Mouse (Mus musculus): ENCODE measurements around the gene Egln1. TPM values are rescaled to one million over a fixed set of nuclear protein-coding genes. Genes with fewer than 3 reads are reported as not detected.

Gene Egln1
- polyA plus RNA-seq, 1 experiment from 2014 or later: 14.4 TPM

DNA sequence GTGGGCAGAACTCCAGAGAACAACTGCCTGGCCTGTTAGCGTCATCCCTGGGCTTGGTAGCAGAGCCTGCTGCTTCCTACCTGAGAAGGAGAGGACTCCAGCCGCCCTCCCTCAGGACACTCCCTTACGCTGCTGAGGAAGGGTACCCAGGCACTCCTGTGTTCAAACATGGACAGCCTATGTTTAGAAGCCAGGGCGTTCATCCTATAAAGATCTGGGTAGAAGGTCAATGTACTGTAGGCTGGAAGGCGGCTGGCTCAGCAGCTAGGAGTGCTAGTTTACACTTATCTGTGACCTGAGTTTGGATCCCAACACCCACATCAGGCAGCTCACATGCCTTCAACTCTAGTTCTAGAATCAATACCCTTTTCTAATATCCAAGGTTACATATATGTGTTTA lies 14.1 kb upstream of the Egln1 start:
- H3K9ac ChIP-seq: no peak overlapping the region
- no peak overlapping the region for H3K4me2 ChIP-seq (replicated peaks)
- H3K27me3 ChIP-seq (replicated peaks): no peaks in the 10 kb centered on the region
- no peak overlapping the region for H3K4me3 ChIP-seq (replicated peaks)
- no peak for ATAC-seq
- peaks cover 16% of the 10 kb centered on the region; the same call in 1 of the 2 replicates for H3K4me1 ChIP-seq (replicated peaks)
- WGBS: 74% methylated on average over 5 of the region's 5 CpGs
- H3K36me3 ChIP-seq: no peaks in the 10 kb centered on the region
- H3K9me3 ChIP-seq: no peaks in the 10 kb centered on the region
- no peak overlapping the region for H3K27ac ChIP-seq

DNA sequence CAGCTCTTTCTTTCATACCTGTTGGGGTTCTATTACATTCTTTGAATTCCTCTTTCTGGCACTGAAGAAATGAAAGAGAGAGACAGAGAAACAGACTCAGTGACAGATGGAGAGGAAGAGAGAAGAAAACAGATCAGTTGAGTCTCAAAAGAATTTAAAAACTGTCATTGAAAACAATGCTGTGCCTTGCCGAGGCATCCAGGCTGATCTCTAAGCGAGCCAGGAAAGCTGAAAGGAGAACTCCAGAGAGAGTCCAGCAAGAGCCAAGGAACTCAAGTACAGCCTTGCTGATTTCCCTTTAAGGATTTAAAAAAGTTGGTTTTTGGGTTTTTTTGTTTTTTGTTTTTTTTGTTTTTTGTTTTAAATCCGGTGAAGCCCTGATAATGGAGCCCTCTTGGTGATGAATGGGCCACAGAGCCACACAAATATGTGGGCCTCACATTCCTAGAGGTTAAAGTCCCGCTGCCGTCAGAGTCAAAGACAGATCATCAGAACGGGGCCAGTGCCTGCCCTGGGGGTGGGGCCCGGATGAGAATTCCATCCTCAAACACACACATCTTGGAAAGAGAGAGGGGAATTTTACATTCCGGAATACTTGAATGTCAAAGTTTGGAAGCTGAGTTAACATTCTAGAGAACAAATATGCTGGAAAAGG lies 11.2 kb upstream of the Egln1 start:
- peak; percentile 64; the same call in 1 of the 2 replicates for ATAC-seq
- Histone ChIP-seq H3K27me3 (replicated peaks) (no peaks in the 10 kb centered on the region), H3K36me3 (no peaks in the 10 kb centered on the region), H3K4me1 (replicated peaks) (peaks cover 16% of the 10 kb centered on the region; the same call in 1 of the 2 replicates), H3K9me3 (no peaks in the 10 kb centered on the region), H3K9ac (no peak overlapping the region), H3K4me3 (replicated peaks) (no peak overlapping the region), H3K27ac (0 out of 2 replicates have a peak overlapping the region, but pooled peaks have one; percentile 1), H3K4me2 (replicated peaks) (0 out of 2 replicates have a peak overlapping the region, but pooled peaks have one; percentile 3)
- 16% methylated on average over 8 of the region's 8 CpGs for WGBS

DNA sequence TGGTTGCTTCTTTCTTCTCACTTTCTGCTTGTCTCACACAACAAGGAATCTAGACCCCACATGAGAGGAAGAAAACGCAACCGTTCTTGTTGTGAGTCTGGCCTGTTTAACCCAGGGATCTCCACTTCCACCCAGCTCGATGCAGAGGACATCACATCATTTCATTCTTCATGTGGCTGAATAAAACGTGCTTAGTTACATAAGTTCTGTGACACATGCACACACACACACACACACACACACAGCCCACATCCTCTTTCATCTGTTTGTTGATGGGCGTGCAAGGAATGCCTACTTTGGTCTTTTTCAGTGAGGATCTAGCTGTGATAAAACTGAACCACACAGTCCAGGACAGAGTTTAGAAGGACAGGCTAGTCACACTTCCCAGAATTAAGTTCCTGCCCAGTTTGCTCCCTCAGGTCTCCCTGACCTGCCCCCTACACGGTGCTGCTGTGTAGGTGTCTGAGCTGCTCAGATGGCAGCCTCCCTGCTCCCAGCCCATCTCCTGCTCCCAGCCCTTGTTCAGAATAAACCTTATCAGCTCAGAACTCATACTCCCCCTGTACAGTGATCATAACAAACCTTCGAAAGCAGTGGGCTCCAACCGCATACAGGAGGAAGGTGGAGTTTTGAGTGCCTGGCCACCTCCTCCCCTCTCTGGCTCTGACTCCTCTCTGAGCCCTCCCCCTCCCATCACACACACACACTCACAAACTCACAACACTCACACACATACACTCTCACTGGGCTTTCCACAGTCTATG lies 10.5 kb upstream of the Egln1 start:
- peak overlapping the region; percentile 1; the same call in 1 of the 2 replicates for H3K27ac ChIP-seq
- no peaks in the 10 kb centered on the region for H3K9me3 ChIP-seq
- no peak overlapping the region for H3K4me3 ChIP-seq (replicated peaks)
- 47% methylated on average over 8 of the region's 8 CpGs for WGBS
- no peaks in the 10 kb centered on the region for H3K27me3 ChIP-seq (replicated peaks)
- no peak overlapping the region for H3K9ac ChIP-seq
- peaks cover 17% of the 10 kb centered on the region; the same call in 1 of the 2 replicates for H3K4me1 ChIP-seq (replicated peaks)
- no peaks in the 10 kb centered on the region for H3K36me3 ChIP-seq
- peak; percentile 29; the same call in 1 of the 2 replicates for ATAC-seq
- no peak overlapping the region for H3K4me2 ChIP-seq (replicated peaks)

DNA sequence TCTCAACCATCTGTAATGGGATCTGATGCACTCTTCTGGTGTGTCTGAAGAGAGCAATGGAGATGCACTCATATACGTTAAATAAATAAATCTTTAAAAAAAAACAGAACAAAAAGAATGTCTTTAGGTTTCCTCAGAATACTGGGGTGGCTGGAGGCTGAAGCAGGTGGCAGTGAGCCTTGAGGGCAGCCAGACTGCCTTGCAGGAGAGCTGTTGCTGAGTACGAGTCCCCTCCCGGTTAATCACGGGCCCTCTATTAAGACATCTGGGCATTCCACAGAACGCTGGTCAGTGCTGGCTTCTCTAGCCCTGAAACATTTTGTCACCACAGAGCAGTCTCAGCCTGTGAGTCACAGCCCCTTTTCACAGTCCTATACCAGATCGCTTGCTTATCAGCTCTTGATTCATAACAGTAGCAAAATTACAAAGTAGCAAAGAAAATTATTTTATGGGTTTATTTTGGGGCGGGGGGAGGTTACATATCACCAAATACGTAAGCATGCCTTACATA lies 5.5 kb upstream of the Egln1 start:
- Histone ChIP-seq H3K9ac (no peak overlapping the region), H3K9me3 (no peaks in the 10 kb centered on the region), H3K4me2 (replicated peaks) (no peak overlapping the region), H3K4me3 (replicated peaks) (no peak overlapping the region), H3K36me3 (no peaks in the 10 kb centered on the region), H3K4me1 (replicated peaks) (peaks cover 13% of the 10 kb centered on the region), H3K27ac (no peak overlapping the region), H3K27me3 (replicated peaks) (no peaks in the 10 kb centered on the region)
- no peak for ATAC-seq
- 63% methylated on average over 8 of the region's 8 CpGs for whole genome bisulfite sequencing

DNA sequence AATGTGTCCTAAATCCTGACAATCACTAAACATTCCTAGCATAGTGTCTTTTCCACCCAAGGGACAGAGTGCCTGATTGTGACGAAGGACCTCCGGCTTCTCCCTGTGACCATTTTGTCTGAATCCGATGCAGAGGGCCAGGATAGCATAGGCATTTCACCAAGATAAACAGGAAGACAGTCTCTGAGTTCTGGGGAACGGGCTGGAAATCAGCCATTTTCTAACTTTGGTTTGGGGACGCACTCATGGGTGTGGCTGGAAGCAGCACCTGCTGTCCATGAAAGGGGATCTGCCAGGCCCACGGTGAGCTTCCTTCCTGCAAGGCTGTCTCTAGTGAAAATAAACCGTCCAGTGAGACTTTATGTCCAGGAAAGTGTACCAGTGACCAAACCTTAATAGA lies 4.1 kb upstream of the Egln1 start:
- no peak overlapping the region for H3K27ac ChIP-seq
- H3K4me1 ChIP-seq (replicated peaks): peaks cover 11% of the 10 kb centered on the region
- ATAC-seq: no peak
- no peaks in the 10 kb centered on the region for H3K27me3 ChIP-seq (replicated peaks)
- WGBS: 75% methylated on average over 7 of the region's 7 CpGs
- no peak overlapping the region for H3K4me2 ChIP-seq (replicated peaks)
- H3K9me3 ChIP-seq: no peaks in the 10 kb centered on the region
- no peaks in the 10 kb centered on the region for H3K36me3 ChIP-seq
- H3K9ac ChIP-seq: no peak overlapping the region
- H3K4me3 ChIP-seq (replicated peaks): no peak overlapping the region

DNA sequence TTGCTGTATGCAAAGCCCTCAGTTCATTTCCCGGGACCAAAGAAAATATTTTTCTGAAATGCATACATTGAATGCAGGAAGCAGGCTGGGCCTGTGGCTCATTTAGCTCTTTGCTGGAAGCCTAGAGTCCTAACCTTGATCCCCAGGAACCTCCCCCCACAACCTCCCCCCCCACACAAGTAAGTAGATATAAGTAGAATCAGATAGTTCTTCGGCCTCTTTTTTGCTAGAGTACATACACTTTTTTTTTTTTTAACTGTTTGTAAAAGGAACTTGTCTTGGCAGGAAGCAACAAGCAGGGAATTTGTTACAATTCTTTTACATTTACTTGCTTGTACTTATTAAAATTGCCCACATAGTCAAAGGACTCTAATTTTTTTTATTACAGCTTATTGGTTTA lies 1.7 kb upstream of the Egln1 start:
- Histone ChIP-seq H3K36me3 (no peaks in the 10 kb centered on the region), H3K27me3 (replicated peaks) (no peaks in the 10 kb centered on the region), H3K4me3 (replicated peaks) (peak overlapping the region; percentile 82), H3K4me1 (replicated peaks) (peaks cover 25% of the 10 kb centered on the region), H3K27ac (0 out of 2 replicates have a peak overlapping the region, but pooled peaks have one; percentile 98), H3K9me3 (no peaks in the 10 kb centered on the region), H3K9ac (peak overlapping the region; percentile 30), H3K4me2 (replicated peaks) (peak overlapping the region; percentile 80)
- WGBS: 62% methylated on average over 2 of the region's 2 CpGs
- no peak for ATAC-seq

DNA sequence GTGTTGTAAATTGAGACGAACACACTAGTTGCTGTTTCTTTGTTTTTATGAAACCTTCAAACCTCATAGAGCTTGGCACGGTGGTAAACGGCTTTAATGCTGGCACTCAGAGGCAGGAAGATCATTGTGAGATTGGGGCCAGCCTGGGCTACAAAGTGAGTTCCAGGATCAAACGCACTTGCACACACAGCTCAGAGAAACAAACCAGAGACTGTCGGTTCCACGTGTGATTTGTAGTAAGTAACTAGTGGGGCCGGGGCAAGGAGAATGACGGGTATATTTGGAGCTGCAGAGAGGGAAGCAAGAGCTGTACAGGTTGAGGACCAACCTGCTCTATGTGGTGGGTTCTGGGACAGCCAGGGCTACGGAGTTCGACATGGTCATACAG lies 939 bp upstream of the Egln1 start:
- peaks cover 29% of the 10 kb centered on the region for H3K4me1 ChIP-seq (replicated peaks)
- peak overlapping the region; percentile 95 for H3K9ac ChIP-seq
- H3K36me3 ChIP-seq: no peaks in the 10 kb centered on the region
- no peaks in the 10 kb centered on the region for H3K9me3 ChIP-seq
- peak overlapping the region; percentile 98 for H3K27ac ChIP-seq
- H3K27me3 ChIP-seq (replicated peaks): no peaks in the 10 kb centered on the region
- H3K4me3 ChIP-seq (replicated peaks): peak overlapping the region; percentile 82
- WGBS: 15% methylated on average over 10 of the region's 10 CpGs
- H3K4me2 ChIP-seq (replicated peaks): peak overlapping the region; percentile 80
- ATAC-seq: no peak

DNA sequence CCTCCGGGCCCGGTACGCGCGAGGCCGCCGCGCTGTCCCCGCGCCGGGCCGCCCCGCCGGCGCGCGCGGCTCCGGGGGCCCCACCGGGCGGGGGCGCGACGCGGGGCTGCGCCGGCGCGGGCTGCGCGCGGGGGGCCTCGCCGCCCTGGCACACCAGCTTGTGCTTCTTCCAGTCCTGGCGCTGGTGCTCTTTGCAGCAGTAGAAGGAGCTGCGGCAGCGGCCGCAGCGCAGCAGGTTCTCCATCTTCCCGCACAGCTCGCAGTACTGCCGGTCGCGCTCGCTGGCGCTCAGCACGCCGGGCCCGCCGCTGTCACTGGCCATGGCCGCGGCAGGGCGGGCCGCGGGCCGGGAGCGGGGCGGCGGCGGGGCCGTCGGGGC lies 402 bp downstream of the Egln1 start:
- Histone ChIP-seq H3K4me1 (replicated peaks) (peaks cover 32% of the 10 kb centered on the region), H3K36me3 (no peaks in the 10 kb centered on the region), H3K4me3 (replicated peaks) (peak overlapping the region; percentile 82), H3K27me3 (replicated peaks) (no peaks in the 10 kb centered on the region), H3K9me3 (no peaks in the 10 kb centered on the region), H3K4me2 (replicated peaks) (peak overlapping the region; percentile 80), H3K9ac (peak overlapping the region; percentile 95), H3K27ac (peak overlapping the region; percentile 98)
- peak; percentile 43; the same call in 1 of the 2 replicates for ATAC-seq
- under 1% methylated on average over 61 of the region's 62 CpGs for WGBS

DNA sequence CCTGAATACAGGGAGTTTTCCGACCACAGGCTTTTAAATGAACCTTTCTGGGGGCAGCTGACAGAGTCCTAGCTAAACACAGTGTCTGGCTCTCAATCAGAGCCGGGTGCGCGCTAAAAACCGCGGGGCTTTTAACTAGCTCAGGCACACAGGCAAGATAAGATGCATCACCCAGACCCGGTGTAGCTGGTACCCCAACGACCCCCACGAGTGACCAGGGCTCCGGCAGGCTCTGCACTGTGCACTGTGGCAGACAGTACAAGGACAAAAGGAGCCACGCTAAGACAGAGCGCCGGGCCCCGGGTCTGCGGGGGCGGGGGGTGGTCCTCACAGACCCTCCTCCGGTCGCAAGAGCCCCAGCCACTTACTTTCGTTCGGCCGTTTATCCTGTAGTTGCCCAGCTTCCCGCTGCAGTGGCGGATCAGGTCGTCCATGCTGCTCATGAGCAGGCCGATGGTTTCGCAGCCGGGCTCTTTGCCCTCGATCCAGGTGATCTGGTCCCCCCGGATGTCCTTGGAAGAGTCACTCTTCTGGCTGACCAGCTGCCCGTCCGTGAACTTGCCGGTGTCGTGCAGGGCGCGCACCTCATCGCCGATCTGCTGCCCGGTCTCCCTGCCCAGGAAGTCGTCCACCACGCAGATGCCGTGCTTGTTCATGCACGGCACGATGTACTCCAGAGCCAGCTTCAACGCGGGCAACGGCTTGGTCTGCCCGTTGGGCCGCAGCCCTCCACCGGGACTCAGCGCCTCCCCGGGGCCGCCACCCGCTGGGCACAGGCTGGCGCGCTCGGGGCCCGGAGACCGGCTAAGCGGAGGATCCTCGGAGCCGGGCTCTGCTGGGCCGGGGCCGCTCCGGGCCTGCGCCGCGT lies 1.0 kb downstream of the Egln1 start:
- H3K9me3 ChIP-seq: no peaks in the 10 kb centered on the region
- no peaks in the 10 kb centered on the region for H3K27me3 ChIP-seq (replicated peaks)
- peak overlapping the region; percentile 98 for H3K27ac ChIP-seq
- peak; percentile 16 for ATAC-seq
- peak overlapping the region; percentile 80 for H3K4me2 ChIP-seq (replicated peaks)
- WGBS: under 1% methylated on average over 67 of the region's 67 CpGs
- no peaks in the 10 kb centered on the region for H3K36me3 ChIP-seq
- H3K9ac ChIP-seq: peak overlapping the region; percentile 95
- peaks cover 32% of the 10 kb centered on the region for H3K4me1 ChIP-seq (replicated peaks)
- H3K4me3 ChIP-seq (replicated peaks): peak overlapping the region; percentile 82

DNA sequence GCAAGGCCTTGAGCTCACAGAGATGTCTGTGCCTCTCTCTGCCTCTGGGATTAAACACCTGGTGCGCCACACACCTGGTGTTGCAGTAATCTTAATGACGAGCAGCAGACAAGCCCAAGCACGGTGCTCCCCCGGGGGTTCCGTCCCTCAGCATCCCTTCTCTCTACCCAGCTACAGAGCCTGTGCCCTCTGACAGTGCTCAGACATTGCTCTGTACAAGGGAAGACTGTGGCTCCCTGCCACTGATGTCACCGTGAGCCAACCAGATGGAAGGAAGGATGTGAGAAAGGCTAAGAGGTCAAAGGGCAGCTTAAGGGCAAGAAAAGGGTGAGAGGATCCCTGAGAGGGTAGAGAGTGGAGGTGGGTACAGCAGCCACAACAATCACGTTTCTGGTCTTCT lies 4.7 kb downstream of the Egln1 start:
- 57% methylated on average over 7 of the region's 7 CpGs for WGBS
- no peak overlapping the region for H3K9ac ChIP-seq
- peaks cover 23% of the 10 kb centered on the region for H3K4me1 ChIP-seq (replicated peaks)
- no peak for ATAC-seq
- H3K36me3 ChIP-seq: peaks cover 7% of the 10 kb centered on the region; the same call in 1 of the 2 replicates
- no peaks in the 10 kb centered on the region for H3K9me3 ChIP-seq
- no peaks in the 10 kb centered on the region for H3K27me3 ChIP-seq (replicated peaks)
- no peak overlapping the region for H3K27ac ChIP-seq
- no peak overlapping the region for H3K4me2 ChIP-seq (replicated peaks)
- no peak overlapping the region for H3K4me3 ChIP-seq (replicated peaks)

DNA sequence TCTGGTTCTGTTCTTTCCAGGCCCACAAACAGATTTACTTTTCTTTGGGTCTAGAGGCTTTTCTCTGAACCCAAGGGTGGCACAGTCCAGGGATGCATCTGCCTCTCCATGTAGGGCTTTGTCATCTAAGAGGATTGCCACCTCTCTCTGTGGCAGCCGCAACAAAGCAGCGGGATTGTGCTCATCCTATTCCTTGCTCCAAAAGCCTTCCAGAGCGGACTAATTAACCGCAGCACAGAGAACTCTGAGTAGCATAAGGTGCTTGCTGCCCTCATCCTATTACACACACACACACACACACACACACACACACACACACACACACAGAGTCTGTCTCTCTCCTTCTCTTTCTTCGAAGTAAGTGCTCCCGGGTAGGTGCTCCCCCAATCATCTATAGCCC lies 5.3 kb downstream of the Egln1 start:
- ATAC-seq: no peak
- WGBS: 92% methylated on average over 6 of the region's 6 CpGs

DNA sequence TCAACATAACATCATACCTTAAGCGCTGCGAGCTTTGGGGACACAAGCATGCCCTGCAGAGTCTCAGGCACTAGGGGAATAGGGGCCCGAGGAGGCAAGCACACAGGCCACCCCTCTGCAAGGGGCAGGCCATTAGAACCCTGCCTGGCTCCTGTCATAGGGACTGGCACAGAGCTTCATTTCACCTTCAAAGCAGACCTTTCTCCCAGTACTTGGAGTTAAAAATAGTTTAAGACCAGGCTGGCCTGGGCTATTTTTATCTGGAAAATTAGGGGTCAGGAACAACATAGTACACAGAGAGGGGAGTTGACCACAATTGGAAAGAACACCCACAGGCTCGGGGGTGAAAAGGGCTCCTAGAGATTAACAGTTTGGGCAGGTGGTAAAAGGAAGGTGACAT lies 11.8 kb downstream of the Egln1 start:
- H3K4me2 ChIP-seq (replicated peaks): no peak overlapping the region
- no peak for ATAC-seq
- no peak overlapping the region for H3K9ac ChIP-seq
- no peaks in the 10 kb centered on the region for H3K27me3 ChIP-seq (replicated peaks)
- no peak overlapping the region for H3K27ac ChIP-seq
- 94% methylated on average over 4 of the region's 4 CpGs for WGBS
- no peak overlapping the region for H3K4me3 ChIP-seq (replicated peaks)
- peaks cover 7% of the 10 kb centered on the region; the same call in 1 of the 2 replicates for H3K36me3 ChIP-seq
- no peaks in the 10 kb centered on the region for H3K4me1 ChIP-seq (replicated peaks)
- H3K9me3 ChIP-seq: no peaks in the 10 kb centered on the region

More for the DNA sequence above, 5.3 kb downstream of the Egln1 start:
- peaks cover 7% of the 10 kb centered on the region; the same call in 1 of the 2 replicates for H3K36me3 ChIP-seq
- H3K4me3 ChIP-seq (replicated peaks): no peak overlapping the region
- peaks cover 23% of the 10 kb centered on the region for H3K4me1 ChIP-seq (replicated peaks)
- H3K27me3 ChIP-seq (replicated peaks): no peaks in the 10 kb centered on the region
- no peaks in the 10 kb centered on the region for H3K9me3 ChIP-seq
- H3K9ac ChIP-seq: no peak overlapping the region
- no peak overlapping the region for H3K4me2 ChIP-seq (replicated peaks)
- no peak overlapping the region for H3K27ac ChIP-seq
